Mouse (Mus musculus) forebrain, embryonic 15.5 days (tissue): ENCODE measurements at regions not wholly inside any gene's neighbourhood (a gene's known extent, or its start where the extent isn't known, plus 50 kb on each side); places are given as distances from the start of the nearest gene placed in this dataset.
A peak's percentile ranks its signal among the peaks of the same experiment; 100 is the strongest.

Experiments used
- ATAC-seq: fragments of 200-750 bp; cut with Nextera tagmentation; replicated peaks from 2 replicates; pipeline ENCODE4 v1.8.0; 2017; ENCODE audit warnings: mild to moderate bottlenecking, moderate TSS enrichment, moderate library complexity
- H3K27ac ChIP-seq: fragments of 300-500 bp; sonication (generic); replicated peaks from 2 replicates; pipeline ENCODE4 v1.5.1; 2015; ENCODE audit warnings: mild to moderate bottlenecking, inconsistent platforms
- H3K27me3 ChIP-seq: fragments of 300-500 bp; sonication (generic); 2 replicates; pipeline ENCODE4 v1.6.1; 2015; ENCODE audit warnings: inconsistent platforms
- H3K36me3 ChIP-seq: fragments of 300-500 bp; sonication (generic); 2 replicates; pipeline ENCODE4 v1.6.1; 2015; ENCODE audit warnings: mild to moderate bottlenecking, inconsistent platforms
- H3K4me1 ChIP-seq: fragments of 300-500 bp; sonication (generic); 2 replicates; pipeline ENCODE4 v1.6.1; 2015; ENCODE audit warnings: inconsistent platforms
- H3K4me2 ChIP-seq: fragments of 300-500 bp; sonication (generic); replicated peaks from 2 replicates; pipeline ENCODE4 v1.6.1; 2015; ENCODE audit warnings: mild to moderate bottlenecking, inconsistent platforms
- H3K4me3 ChIP-seq: fragments of 300-500 bp; sonication (generic); 2 replicates; pipeline ENCODE4 v1.5.1; 2015; ENCODE audit warnings: mild to moderate bottlenecking, inconsistent platforms
- H3K9ac ChIP-seq: fragments of 300-500 bp; sonication (generic); replicated peaks from 2 replicates; pipeline ENCODE4 v1.6.1; 2015; ENCODE audit warnings: mild to moderate bottlenecking, inconsistent platforms
- H3K9me3 ChIP-seq: fragments of 300-500 bp; sonication (generic); 2 replicates; pipeline ENCODE4 v1.6.1; 2016; ENCODE audit warnings: inconsistent platforms
- WGBS: fragments of 180-500 bp; shearing (Covaris S2); methylation state at CpG from one replicate; pipeline ENCODE4 v1.1.7; 2015; ENCODE audit warnings: mixed read lengths; 5-methylcytosine and 5-hydroxymethylcytosine counted together

GRCm38 (mm10) chr5:43074536-43074935 is 158.4 kb upstream of the Cpeb2 start:
- Histone ChIP-seq H3K4me3 (no peak overlapping the region), H3K4me1 (no peaks in the 10 kb centered on the region), H3K9ac (no peak overlapping the region), H3K27me3 (no peaks in the 10 kb centered on the region), H3K9me3 (no peaks in the 10 kb centered on the region), H3K36me3 (no peaks in the 10 kb centered on the region), H3K27ac (no peak overlapping the region), H3K4me2 (no peak overlapping the region)
- 86% methylated on average over 3 of the region's 3 CpGs for WGBS
- no peak for ATAC-seq

DNA sequence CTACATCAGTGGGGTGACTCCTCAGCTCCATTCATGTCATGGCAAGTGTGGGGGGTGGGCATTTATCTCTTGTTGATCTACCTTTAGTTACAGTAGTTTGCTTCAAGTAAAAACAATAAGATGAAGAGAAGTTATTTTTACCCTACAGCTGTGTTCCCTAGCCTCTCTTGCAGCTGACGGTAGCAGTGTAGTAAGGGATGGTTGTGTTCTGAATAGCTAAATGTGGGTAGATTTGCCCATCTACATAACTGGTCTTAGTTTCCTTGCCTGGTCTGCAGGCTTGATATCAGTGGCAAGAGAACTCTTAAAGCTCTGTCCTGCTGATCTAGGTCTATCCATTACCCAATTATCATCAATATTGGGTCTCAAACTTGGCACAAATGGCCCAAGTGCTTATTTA is 152.7 kb upstream of the Cpeb2 start:
- H3K9me3 ChIP-seq, result no peaks in the 10 kb centered on the region
- H3K4me2 ChIP-seq, result no peak overlapping the region
- H3K27ac ChIP-seq, result no peak overlapping the region
- no peaks in the 10 kb centered on the region for H3K27me3 ChIP-seq
- no peaks in the 10 kb centered on the region for H3K36me3 ChIP-seq
- no peaks in the 10 kb centered on the region for H3K4me1 ChIP-seq
- no peak overlapping the region for H3K9ac ChIP-seq
- H3K4me3 ChIP-seq, result no peak overlapping the region
- 85% methylated on average over 1 of the region's 1 CpGs for WGBS
- no peak for ATAC-seq

DNA sequence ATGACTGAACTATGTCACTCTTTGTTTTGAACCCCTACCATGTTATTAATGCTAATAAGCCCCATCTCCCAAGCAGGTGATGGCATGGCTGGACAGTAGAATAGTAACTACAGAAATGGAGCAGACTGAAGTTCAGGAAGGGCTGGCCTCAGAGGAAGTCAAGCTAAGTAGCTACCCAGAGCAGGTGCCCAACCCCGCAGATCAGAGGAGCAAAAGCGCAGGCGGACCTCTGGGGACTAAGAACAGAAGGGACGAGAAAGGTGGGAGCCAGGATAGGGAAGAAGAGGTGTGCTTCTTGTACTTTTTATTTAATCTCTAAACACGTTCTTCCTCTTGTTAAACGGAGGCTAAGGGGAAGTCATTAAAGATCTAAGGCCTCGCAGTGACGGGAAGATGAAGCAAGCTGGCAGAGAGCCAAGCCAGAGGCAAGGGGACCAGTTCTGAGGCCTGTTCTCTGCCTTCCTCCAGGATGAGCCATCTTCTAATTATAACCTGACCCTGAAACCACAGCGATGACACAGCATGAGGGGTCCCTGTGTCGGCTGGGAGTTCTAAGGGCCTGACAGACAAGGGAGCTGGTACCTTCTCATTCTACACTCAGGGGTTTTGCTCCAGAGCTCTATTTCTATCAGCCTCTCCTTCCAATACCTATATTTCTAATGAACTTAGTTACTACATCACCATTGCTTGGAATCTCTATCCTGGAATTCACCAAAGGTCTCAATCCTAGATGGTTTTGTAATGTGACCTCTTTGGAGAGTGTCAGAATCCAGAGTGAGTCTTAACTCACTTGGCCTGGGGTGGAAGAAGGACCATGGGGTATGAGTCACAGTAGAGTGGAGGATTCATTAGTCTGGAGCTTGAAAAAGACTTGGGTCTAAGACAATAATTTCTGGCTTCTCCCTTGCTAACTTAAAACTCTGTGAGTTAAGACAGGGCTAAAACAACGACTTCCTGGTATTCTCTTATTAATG is 151.1 kb upstream of the Cpeb2 start:
- WGBS, result 68% methylated on average over 11 of the region's 11 CpGs
- Histone ChIP-seq H3K27me3 (no peaks in the 10 kb centered on the region), H3K27ac (no peak overlapping the region), H3K36me3 (no peaks in the 10 kb centered on the region), H3K4me2 (no peak overlapping the region), H3K9me3 (no peaks in the 10 kb centered on the region), H3K4me1 (no peaks in the 10 kb centered on the region), H3K4me3 (no peak overlapping the region), H3K9ac (no peak overlapping the region)
- ATAC-seq, result no peak; the same call in 1 of the 2 replicates

DNA sequence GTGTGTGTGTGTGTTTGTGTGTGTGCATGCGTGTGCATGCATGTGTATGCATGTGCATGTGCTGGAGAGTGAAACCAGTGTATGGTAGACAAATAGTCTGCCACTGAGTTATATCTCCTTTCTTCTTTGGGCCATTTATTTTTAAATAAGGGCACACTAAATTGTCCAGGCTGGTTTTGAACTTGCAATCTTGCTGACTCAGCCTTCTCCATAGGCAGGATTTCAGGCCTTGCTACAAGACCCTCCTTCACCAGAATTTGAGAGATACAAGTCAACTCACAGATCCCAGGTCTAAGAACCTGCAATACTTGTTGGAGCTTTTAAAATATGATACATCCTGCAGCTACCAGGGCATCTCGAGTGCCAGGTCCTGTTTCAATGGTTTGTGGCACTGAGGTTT is 145.9 kb upstream of the Cpeb2 start:
- Histone ChIP-seq H3K4me3 (no peak overlapping the region), H3K27ac (no peak overlapping the region), H3K9me3 (no peaks in the 10 kb centered on the region), H3K4me1 (peaks cover 15% of the 10 kb centered on the region), H3K4me2 (no peak overlapping the region), H3K27me3 (no peaks in the 10 kb centered on the region), H3K9ac (no peak overlapping the region), H3K36me3 (no peaks in the 10 kb centered on the region)
- 94% methylated on average over 2 of the region's 2 CpGs for WGBS
- no peak for ATAC-seq

GRCm38 (mm10) chr5:43087907-43088387 is 145.0 kb upstream of the Cpeb2 start:
- no peak overlapping the region for H3K4me3 ChIP-seq
- H3K9ac ChIP-seq, result no peak overlapping the region
- H3K36me3 ChIP-seq, result no peaks in the 10 kb centered on the region
- H3K27ac ChIP-seq, result no peak overlapping the region
- WGBS, result 47% methylated on average over 8 of the region's 8 CpGs
- H3K9me3 ChIP-seq, result no peaks in the 10 kb centered on the region
- no peaks in the 10 kb centered on the region; the same call in 1 of the 2 replicates for H3K27me3 ChIP-seq
- H3K4me2 ChIP-seq, result no peak overlapping the region
- peaks cover 15% of the 10 kb centered on the region for H3K4me1 ChIP-seq
- ATAC-seq, result peak; percentile 72

- WGBS, result 20% methylated on average over 12 of the region's 12 CpGs
- Histone ChIP-seq H3K4me2 (no peak overlapping the region), H3K27ac (no peak overlapping the region), H3K27me3 (no peaks in the 10 kb centered on the region; the same call in 1 of the 2 replicates), H3K4me3 (no peak overlapping the region), H3K9ac (no peak overlapping the region), H3K36me3 (no peaks in the 10 kb centered on the region), H3K9me3 (no peaks in the 10 kb centered on the region), H3K4me1 (peaks cover 15% of the 10 kb centered on the region)
- peak; percentile 24; the same call in 1 of the 2 replicates for ATAC-seq
Observed at GRCm38 (mm10) chr5:43088650-43089397, 144.1 kb upstream of the Cpeb2 start.

DNA sequence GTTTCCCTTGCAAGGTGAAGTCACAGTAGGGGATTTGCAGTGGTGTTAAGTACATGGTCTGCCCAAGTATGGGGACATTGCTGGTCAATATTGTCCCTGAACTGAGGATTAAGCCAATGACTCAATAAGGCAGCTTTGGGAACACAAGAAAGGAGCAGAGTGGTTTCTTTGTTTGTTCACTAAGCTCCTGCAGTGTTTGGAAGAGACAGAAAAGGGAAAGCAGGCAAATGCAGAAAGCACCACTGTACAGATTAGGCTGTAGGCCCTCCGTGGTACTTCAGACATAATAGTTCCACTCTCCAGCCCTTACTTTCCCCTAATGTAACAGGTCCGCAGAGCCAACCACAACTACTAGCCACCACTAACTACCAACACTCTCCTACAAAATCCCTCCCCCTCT is 143.5 kb upstream of the Cpeb2 start:
- no peak overlapping the region for H3K4me2 ChIP-seq
- no peak for ATAC-seq
- no peak overlapping the region for H3K4me3 ChIP-seq
- no peaks in the 10 kb centered on the region for H3K36me3 ChIP-seq
- H3K27ac ChIP-seq, result no peak overlapping the region
- H3K4me1 ChIP-seq, result peaks cover 19% of the 10 kb centered on the region
- no peak overlapping the region for H3K9ac ChIP-seq
- H3K27me3 ChIP-seq, result no peaks in the 10 kb centered on the region; the same call in 1 of the 2 replicates
- no peaks in the 10 kb centered on the region for H3K9me3 ChIP-seq
- WGBS, result 15% methylated on average over 2 of the region's 2 CpGs

- ATAC-seq, result no peak
Observed at GRCm38 (mm10) chr5:43089941-43090340, 143.0 kb upstream of the Cpeb2 start.

GRCm38 (mm10) chr5:43093647-43094326 is 139.2 kb upstream of the Cpeb2 start:
- no peak overlapping the region for H3K9ac ChIP-seq
- peaks cover 11% of the 10 kb centered on the region for H3K4me1 ChIP-seq
- no peaks in the 10 kb centered on the region; the same call in 1 of the 2 replicates for H3K27me3 ChIP-seq
- 63% methylated on average over 5 of the region's 5 CpGs for WGBS
- no peak overlapping the region for H3K27ac ChIP-seq
- ATAC-seq, result peak; percentile 48
- no peaks in the 10 kb centered on the region for H3K9me3 ChIP-seq
- H3K4me3 ChIP-seq, result no peak overlapping the region
- H3K4me2 ChIP-seq, result no peak overlapping the region
- no peaks in the 10 kb centered on the region for H3K36me3 ChIP-seq

More at GRCm38 (mm10) chr5:43089941-43090340, 143.0 kb upstream of the Cpeb2 start:
- H3K27ac ChIP-seq, result no peak overlapping the region
- no peaks in the 10 kb centered on the region for H3K36me3 ChIP-seq
- peaks cover 23% of the 10 kb centered on the region for H3K4me1 ChIP-seq
- H3K4me3 ChIP-seq, result no peak overlapping the region
- H3K27me3 ChIP-seq, result no peaks in the 10 kb centered on the region; the same call in 1 of the 2 replicates
- no peaks in the 10 kb centered on the region for H3K9me3 ChIP-seq
- 45% methylated on average over 1 of the region's 1 CpGs for WGBS
- no peak overlapping the region for H3K9ac ChIP-seq
- H3K4me2 ChIP-seq, result no peak overlapping the region

- Histone ChIP-seq H3K4me1 (peaks cover 8% of the 10 kb centered on the region), H3K36me3 (no peaks in the 10 kb centered on the region), H3K9ac (no peak overlapping the region), H3K9me3 (no peaks in the 10 kb centered on the region), H3K4me3 (no peak overlapping the region), H3K27me3 (no peaks in the 10 kb centered on the region; the same call in 1 of the 2 replicates), H3K4me2 (no peak overlapping the region), H3K27ac (no peak overlapping the region)
- 4% methylated on average over 7 of the region's 7 CpGs for WGBS
- peak; percentile 76 for ATAC-seq
Observed at GRCm38 (mm10) chr5:43094329-43094898, 138.6 kb upstream of the Cpeb2 start.

DNA sequence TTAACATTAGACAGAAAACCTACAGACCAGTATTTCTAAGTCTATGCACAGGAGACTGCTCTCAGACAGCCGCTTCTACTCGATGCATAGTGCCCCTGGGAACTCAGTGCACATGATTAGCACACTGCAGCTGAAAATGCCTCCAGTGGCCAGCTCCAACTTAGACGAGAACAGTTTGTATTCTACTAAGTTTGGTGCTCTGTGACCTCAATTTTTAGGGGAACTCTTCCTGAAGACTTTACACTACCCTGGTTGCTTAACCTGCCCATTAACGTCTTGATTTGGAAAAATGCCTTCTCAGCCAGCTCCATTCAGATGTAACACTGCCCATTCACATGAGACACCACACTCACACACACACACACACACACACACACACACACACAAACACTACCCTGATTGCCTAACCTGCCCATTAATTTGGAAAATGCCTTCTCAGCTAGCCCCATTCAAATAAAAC is 130.9 kb upstream of the Cpeb2 start:
- Histone ChIP-seq H3K36me3 (no peaks in the 10 kb centered on the region), H3K9ac (no peak overlapping the region), H3K27ac (no peak overlapping the region), H3K4me1 (no peaks in the 10 kb centered on the region), H3K9me3 (no peaks in the 10 kb centered on the region), H3K27me3 (no peaks in the 10 kb centered on the region), H3K4me2 (no peak overlapping the region), H3K4me3 (no peak overlapping the region)
- 0 out of 2 replicates have a peak, but pooled peaks have one; percentile 13 for ATAC-seq
- 13% methylated on average over 4 of the region's 4 CpGs for WGBS
